18 mouse cellular contexts compared by ENCODE assay signal in the genomic region with DNA sequence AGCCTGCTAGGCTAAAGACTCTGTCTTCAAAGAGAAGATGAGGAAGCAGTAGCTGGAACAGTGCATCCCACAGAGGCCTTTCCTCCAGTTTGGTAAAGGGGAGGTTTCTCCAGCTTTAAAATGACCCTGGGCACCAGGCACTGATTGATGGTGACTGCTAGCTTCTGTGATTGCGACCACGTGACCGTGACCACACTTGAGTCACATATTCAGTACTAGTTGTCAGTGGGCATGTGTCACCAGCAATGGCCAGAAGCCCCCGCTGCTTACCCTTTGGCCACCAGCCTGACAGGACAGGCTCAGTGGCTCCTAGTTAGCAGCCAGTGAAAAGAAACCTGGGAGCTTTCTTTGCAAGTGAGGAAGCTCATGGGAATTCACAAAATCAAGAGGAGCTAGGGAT. TPM values are rescaled to one million over a fixed set of nuclear protein-coding genes. Genes with fewer than 3 reads are reported as not detected.
A peak's percentile ranks its signal among the peaks of the same experiment; 100 is the strongest.
DNase-seq lines count a peak whose midpoint lies in the region; ATAC-seq and TF ChIP-seq lines count a peak whose summit lies in the region.
"Had no signal": no experiment of that assay in that cellular context is flagged by ENCODE, and none has a peak within 500 bp of the region (broad histone marks: within the 10 kb centered on the region; RNA-seq: fewer than 3 reads in every experiment).

No protein-coding gene starts in this region.

- intact Hi-C loops in heart, adult 2 months (cut with DNase I), result no loop called here

- no peaks in the 10 kb centered on the region for H3K27me3 ChIP-seq in heart, adult 2 months (ENCODE audit: control insufficient read depth, insufficient read depth, low read length)
- H3K27me3 ChIP-seq in forebrain, embryonic 14.5 days (replicated peaks; ENCODE audit: control insufficient read depth, insufficient read depth, low read length), result no peaks in the 10 kb centered on the region
- H3K27me3 ChIP-seq: limb, embryonic 12.5 days had no signal

- H3K9ac ChIP-seq in heart, adult 2 months (ENCODE audit: low read depth, low read length), result no peak overlapping the region
- no peak overlapping the region for H3K9ac ChIP-seq in forebrain, embryonic 14.5 days (ENCODE audit: low read length)
- H3K9ac ChIP-seq: limb, embryonic 12.5 days had no signal

- no peak overlapping the region for H3K4me3 ChIP-seq in heart, adult 2 months
- H3K4me3 ChIP-seq in embryonic fibroblast, embryonic 13.5 days (ENCODE audit: insufficient read depth, low read length), result no peak overlapping the region
- H3K4me3 ChIP-seq in forebrain, embryonic 14.5 days (ENCODE audit: low read depth, low read length), result no peak overlapping the region
- H3K4me3 ChIP-seq: limb, embryonic 12.5 days had no signal

- peaks cover 7% of the 10 kb centered on the region for H3K4me1 ChIP-seq in heart, adult 2 months (ENCODE audit: control insufficient read depth, insufficient read depth, low read length)
- peaks cover 20% of the 10 kb centered on the region; the same call in 1 of the 2 replicates for H3K4me1 ChIP-seq in embryonic fibroblast, embryonic 13.5 days (ENCODE audit: control insufficient read depth, insufficient read depth, low read length)
- peaks cover 7% of the 10 kb centered on the region; the same call in 1 of the 2 replicates for H3K4me1 ChIP-seq in forebrain, embryonic 14.5 days (ENCODE audit: control insufficient read depth, insufficient read depth, low read length)

- TF ChIP-seq CTCF in heart, adult 2 months (IDR thresholded peaks at IDR 0.05), result no peak
- TF ChIP-seq CTCF in embryonic fibroblast, embryonic 13.5 days (IDR thresholded peaks at IDR 0.05; ENCODE audit: borderline replicate concordance, insufficient read depth, low read length), result no peak

- H3K4me2 ChIP-seq in forebrain, embryonic 14.5 days (ENCODE audit: low read length), result no peak overlapping the region
- H3K4me2 ChIP-seq: limb, embryonic 12.5 days had no signal

- TF ChIP-seq POLR2A in heart, adult 2 months (IDR thresholded peaks at IDR 0.05; ENCODE audit: insufficient read depth, low read depth, low read length), result no peak
- no peak for TF ChIP-seq POLR2A in embryonic fibroblast, embryonic 13.5 days (IDR thresholded peaks at IDR 0.05; ENCODE audit: low read depth, low read length)

- H3K27ac ChIP-seq in heart, adult 2 months, result peak overlapping the region; percentile 60
- peak overlapping the region; percentile 68; the same call in 1 of the 2 replicates for H3K27ac ChIP-seq in embryonic fibroblast, embryonic 13.5 days (ENCODE audit: insufficient read depth, low read length)
- H3K27ac ChIP-seq in forebrain, embryonic 14.5 days (ENCODE audit: low read depth, low read length), result no peak overlapping the region
- H3K27ac ChIP-seq: limb, embryonic 12.5 days had no signal

- DNase-seq in heart, adult 2 months, result peak in 1 of 2 experiments; percentile 38
- no peak for DNase-seq in heart, postnatal 4 days
- peak; percentile 88 for DNase-seq in 3T3-L1 (ENCODE audit: low read depth, low spot score)
- DNase-seq in adrenal gland, adult (ENCODE audit: inconsistent age in 2 of 2, low spot score in 1 of 2), result peak; percentile 88 to 92
- DNase-seq in frontal cortex, postnatal 14 days (ENCODE audit: low spot score in 2 of 2), result no peak
- DNase-seq in forebrain, embryonic 14.5 days (ENCODE audit: low spot score), result no peak
- DNase-seq: cerebellum, adult 8-10 months; kidney, postnatal 10 days; midbrain, embryonic 14.5 days; retina, postnatal 1 day; thymus, adult 18-20 months had no signal

- TF ChIP-seq EP300 in heart, adult 2 months (IDR thresholded peaks at IDR 0.05; ENCODE audit: insufficient read depth, low read depth, low read length), result no peak

- no peaks in the 10 kb centered on the region for H3K79me2 ChIP-seq in heart, adult 2 months (replicated peaks; ENCODE audit: control insufficient read depth, insufficient read depth, low read length)

- WGBS in heart, adult 2 months, result 86% methylated on average over 4 of the region's 4 CpGs
- 87% methylated on average over 4 of the region's 4 CpGs for WGBS in forebrain, embryonic 14.5 days

- ATAC-seq in forebrain, embryonic 14.5 days, result no peak
- ATAC-seq in frontal cortex, adult (ENCODE audit: low TSS enrichment), result no peak

- H3K36me3 ChIP-seq in heart, adult 2 months (ENCODE audit: control insufficient read depth, insufficient read depth, low read length), result no peaks in the 10 kb centered on the region
- H3K36me3 ChIP-seq in forebrain, embryonic 14.5 days (ENCODE audit: control insufficient read depth, insufficient read depth, low read length), result no peaks in the 10 kb centered on the region
- H3K36me3 ChIP-seq: limb, embryonic 12.5 days had no signal

- H3K9me3 ChIP-seq in forebrain, embryonic 14.5 days (replicated peaks; ENCODE audit: control insufficient read depth, low read length), result no peaks in the 10 kb centered on the region
- H3K9me3 ChIP-seq: limb, embryonic 12.5 days had no signal

RNA-seq across cellular contexts. Expression of a gene that starts 7.6 kb away (rescaled TPM):
- total RNA-seq in heart, adult 2 months (2021), result under 1 TPM; 0.08 to 0.09 TPM
- polyA plus RNA-seq in heart, adult 2 months (2012; rRNA removed), result 0.18 and 0.29 TPM in 2 replicates
- total RNA-seq in heart, postnatal 4 days (2021), result under 1 TPM; 0.26 to 0.38 TPM
- 0.93 and 1.1 TPM in 2 replicates for polyA plus RNA-seq in embryonic fibroblast, embryonic 13.5 days (2011; ENCODE audit: insufficient read length, low read depth, missing spikeins)
- polyA plus RNA-seq in forebrain, embryonic 14.5 days (2014; fragmentation: Nextera tagmentation; extraction: Ambion mirVana), result not detected in 2 replicates
- polyA plus RNA-seq: CD4-positive, CD25-positive, alpha-beta regulatory T cell, adult 4 months; limb, embryonic 12.5 days; midbrain, embryonic 14.5 days; neural tube, embryonic 14.5 days had no signal

RNA-seq across cellular contexts. Expression of a gene that starts 29.4 kb away (rescaled TPM):
- total RNA-seq in heart, adult 2 months (2021), result 1 to 10 TPM; 1.7 to 3.5 TPM
- 9.0 and 10.5 TPM in 2 replicates for polyA plus RNA-seq in heart, adult 2 months (2012; rRNA removed)
- total RNA-seq in heart, postnatal 4 days (2021), result 10 to 100 TPM in 1 of 2 experiments, 1 to 10 TPM in 1; 8.1 to 10.6 TPM
- 12.2 and 30.1 TPM in 2 replicates for polyA plus RNA-seq in embryonic fibroblast, embryonic 13.5 days (2011; ENCODE audit: insufficient read length, low read depth, missing spikeins)
- polyA plus RNA-seq in forebrain, embryonic 14.5 days (2014; fragmentation: Nextera tagmentation; extraction: Ambion mirVana), result 4.0 TPM in 2 replicates
- polyA plus RNA-seq: CD4-positive, CD25-positive, alpha-beta regulatory T cell, adult 4 months; limb, embryonic 12.5 days had no signal

RNA-seq across cellular contexts. Expression of a gene that starts 47.9 kb away (rescaled TPM):
- not detected for total RNA-seq in heart, adult 2 months (2021)
- polyA plus RNA-seq in heart, adult 2 months (2012; rRNA removed), result 0.25 and 0.26 TPM in 2 replicates
- total RNA-seq in heart, postnatal 4 days (2021), result under 1 TPM; 0.10 to 0.41 TPM
- 2.2 and 3.5 TPM in 2 replicates for polyA plus RNA-seq in embryonic fibroblast, embryonic 13.5 days (2011; ENCODE audit: insufficient read length, low read depth, missing spikeins)
- polyA plus RNA-seq in forebrain, embryonic 14.5 days (2014; fragmentation: Nextera tagmentation; extraction: Ambion mirVana), result 6.4 and 6.6 TPM in 2 replicates
- polyA plus RNA-seq: liver, embryonic 16.5 days had no signal

RNA-seq across cellular contexts. Expression of a gene that starts 55.8 kb away (rescaled TPM):
- total RNA-seq in heart, adult 2 months (2021), result 1 to 10 TPM in 1 of 2 experiments, under 1 TPM in 1; 0.75 to 1.1 TPM
- 0.18 and 0.50 TPM in 2 replicates for polyA plus RNA-seq in heart, adult 2 months (2012; rRNA removed)
- total RNA-seq in heart, postnatal 4 days (2021), result 10 to 100 TPM; 42.4 to 51.9 TPM
- 62.3 and 82.9 TPM in 2 replicates for polyA plus RNA-seq in embryonic fibroblast, embryonic 13.5 days (2011; ENCODE audit: insufficient read length, low read depth, missing spikeins)
- 70.1 and 81.5 TPM in 2 replicates for polyA plus RNA-seq in forebrain, embryonic 14.5 days (2014; fragmentation: Nextera tagmentation; extraction: Ambion mirVana)

RNA-seq across cellular contexts. Expression of a gene that starts 58.7 kb away (rescaled TPM):
- not detected for total RNA-seq in heart, adult 2 months (2021)
- 0.61 TPM in 1 of 2 replicates, not detected in the other for polyA plus RNA-seq in heart, adult 2 months (2012; rRNA removed)
- total RNA-seq in heart, postnatal 4 days (2021), result not detected
- polyA plus RNA-seq in embryonic fibroblast, embryonic 13.5 days (2011; ENCODE audit: insufficient read length, low read depth, missing spikeins), result not detected in 2 replicates
- 2.5 and 4.3 TPM in 2 replicates for polyA plus RNA-seq in forebrain, embryonic 14.5 days (2014; fragmentation: Nextera tagmentation; extraction: Ambion mirVana)
- total RNA-seq: gastrocnemius, adult 18-20 months had no signal

Comparison
In these comparisons a context has a peak if more than half of its experiments do, and no peak if none do; other contexts are left out.
1. DNase-seq: peak in 3T3-L1 (single experiment) and adrenal gland, adult (2 of 2); none in heart, postnatal 4 days (single experiment), frontal cortex, postnatal 14 days (0 of 2) and forebrain, embryonic 14.5 days (single experiment).